Mouse (Mus musculus) stomach, embryonic 15.5 days (tissue): ENCODE measurements at regions not wholly inside any gene's neighbourhood (a gene's known extent, or its start where the extent isn't known, plus 50 kb on each side); places are given as distances from the start of the nearest gene placed in this dataset.

Experiments used
- ATAC-seq: fragments of 200-750 bp; cut with Nextera tagmentation; 2 replicates; pipeline ENCODE4 v1.8.0; 2017; ENCODE audit warnings: low read depth, moderate number of reproducible peaks, moderate TSS enrichment; ENCODE audit not compliant: insufficient read depth, low FRiP score
- H3K27ac ChIP-seq: fragments of 300-500 bp; sonication (generic); 2 replicates; pipeline ENCODE4 v1.5.1; 2015; ENCODE audit warnings: mild to moderate bottlenecking, inconsistent platforms
- H3K27me3 ChIP-seq: fragments of 300-500 bp; sonication (generic); replicated peaks from 2 replicates; pipeline ENCODE4 v1.6.1; 2015; ENCODE audit warnings: inconsistent platforms
- H3K36me3 ChIP-seq: fragments of 300-500 bp; sonication (generic); 2 replicates; pipeline ENCODE4 v1.6.1; 2015; ENCODE audit warnings: inconsistent platforms
- H3K4me1 ChIP-seq: fragments of 300-500 bp; sonication (generic); 2 replicates; pipeline ENCODE4 v1.6.1; 2015; ENCODE audit warnings: inconsistent platforms
- H3K4me2 ChIP-seq: fragments of 300-500 bp; sonication (generic); 2 replicates; pipeline ENCODE4 v1.6.1; 2015; ENCODE audit warnings: mild to moderate bottlenecking, inconsistent platforms
- H3K4me3 ChIP-seq: fragments of 300-500 bp; sonication (generic); replicated peaks from 2 replicates; pipeline ENCODE4 v1.5.1; 2015; ENCODE audit warnings: inconsistent platforms
- H3K9ac ChIP-seq: fragments of 300-500 bp; sonication (generic); 2 replicates; pipeline ENCODE4 v1.6.1; 2015; ENCODE audit warnings: inconsistent platforms
- H3K9me3 ChIP-seq: fragments of 300-500 bp; sonication (generic); 2 replicates; pipeline ENCODE4 v1.6.1; 2016; ENCODE audit warnings: inconsistent platforms
- WGBS: fragments of 180-500 bp; shearing (Covaris S2); methylation state at CpG from one replicate; pipeline ENCODE4 v1.1.7; 2015; 5-methylcytosine and 5-hydroxymethylcytosine counted together

GRCm38 (mm10) chr5:149909971-149910370 lies 108.5 kb upstream of the Rxfp2 start:
- Histone ChIP-seq H3K27me3 (no peaks in the 10 kb centered on the region), H3K27ac (no peak overlapping the region), H3K36me3 (no peaks in the 10 kb centered on the region), H3K4me3 (no peak overlapping the region), H3K9ac (no peak overlapping the region), H3K4me1 (0 out of 2 replicates have a peak, but pooled peaks cover 3% of the 10 kb centered on the region), H3K4me2 (no peak overlapping the region), H3K9me3 (no peaks in the 10 kb centered on the region)
- 34% methylated on average over 8 of the region's 8 CpGs for WGBS
- ATAC-seq, result no peak

GRCm38 (mm10) chr5:149911968-149912367 lies 106.5 kb upstream of the Rxfp2 start:
- H3K4me1 ChIP-seq, result 0 out of 2 replicates have a peak, but pooled peaks cover 3% of the 10 kb centered on the region
- H3K27ac ChIP-seq, result no peak overlapping the region
- no peaks in the 10 kb centered on the region for H3K9me3 ChIP-seq
- ATAC-seq, result no peak
- no peak overlapping the region for H3K4me3 ChIP-seq
- no peaks in the 10 kb centered on the region for H3K27me3 ChIP-seq
- no peak overlapping the region for H3K9ac ChIP-seq
- 84% methylated on average over 8 of the region's 8 CpGs for WGBS
- H3K36me3 ChIP-seq, result no peaks in the 10 kb centered on the region
- no peak overlapping the region for H3K4me2 ChIP-seq

- no peak overlapping the region for H3K27ac ChIP-seq
- no peak overlapping the region for H3K4me2 ChIP-seq
- H3K4me3 ChIP-seq, result no peak overlapping the region
- H3K9me3 ChIP-seq, result no peaks in the 10 kb centered on the region
- ATAC-seq, result no peak
- H3K27me3 ChIP-seq, result no peaks in the 10 kb centered on the region
- no peaks in the 10 kb centered on the region for H3K36me3 ChIP-seq
- H3K9ac ChIP-seq, result no peak overlapping the region
- H3K4me1 ChIP-seq, result no peaks in the 10 kb centered on the region
Measured at GRCm38 (mm10) chr5:149915761-149916160, 102.7 kb upstream of the Rxfp2 start.

- no peaks in the 10 kb centered on the region for H3K4me1 ChIP-seq
- H3K4me2 ChIP-seq, result no peak overlapping the region
- 27% methylated on average over 3 of the region's 3 CpGs for WGBS
- H3K9me3 ChIP-seq, result no peaks in the 10 kb centered on the region
- H3K4me3 ChIP-seq, result no peak overlapping the region
- H3K27ac ChIP-seq, result no peak overlapping the region
- H3K9ac ChIP-seq, result no peak overlapping the region
- no peaks in the 10 kb centered on the region for H3K36me3 ChIP-seq
- no peak for ATAC-seq
- no peaks in the 10 kb centered on the region for H3K27me3 ChIP-seq
Measured at GRCm38 (mm10) chr5:149917374-149917773, 101.1 kb upstream of the Rxfp2 start.

GRCm38 (mm10) chr5:149919097-149919496 lies 99.4 kb upstream of the Rxfp2 start:
- Histone ChIP-seq H3K9me3 (no peaks in the 10 kb centered on the region), H3K4me1 (no peaks in the 10 kb centered on the region), H3K9ac (no peak overlapping the region), H3K36me3 (no peaks in the 10 kb centered on the region), H3K27me3 (no peaks in the 10 kb centered on the region), H3K27ac (no peak overlapping the region), H3K4me2 (no peak overlapping the region), H3K4me3 (no peak overlapping the region)
- 42% methylated on average over 4 of the region's 4 CpGs for WGBS
- no peak for ATAC-seq

GRCm38 (mm10) chr5:149920326-149920725 lies 98.1 kb upstream of the Rxfp2 start:
- no peaks in the 10 kb centered on the region for H3K4me1 ChIP-seq
- H3K36me3 ChIP-seq, result no peaks in the 10 kb centered on the region
- H3K4me2 ChIP-seq, result no peak overlapping the region
- no peak overlapping the region for H3K9ac ChIP-seq
- no peaks in the 10 kb centered on the region for H3K27me3 ChIP-seq
- WGBS, result 85% methylated on average over 4 of the region's 4 CpGs
- H3K4me3 ChIP-seq, result no peak overlapping the region
- H3K27ac ChIP-seq, result no peak overlapping the region
- no peaks in the 10 kb centered on the region for H3K9me3 ChIP-seq
- no peak for ATAC-seq

- Histone ChIP-seq H3K9ac (no peak overlapping the region), H3K27me3 (no peaks in the 10 kb centered on the region), H3K36me3 (no peaks in the 10 kb centered on the region), H3K4me3 (no peak overlapping the region), H3K27ac (no peak overlapping the region), H3K4me1 (no peaks in the 10 kb centered on the region), H3K4me2 (no peak overlapping the region), H3K9me3 (no peaks in the 10 kb centered on the region)
- no peak for ATAC-seq
- 89% methylated on average over 10 of the region's 10 CpGs for WGBS
Measured at GRCm38 (mm10) chr5:149924501-149924900, 94.0 kb upstream of the Rxfp2 start.

- Histone ChIP-seq H3K36me3 (no peaks in the 10 kb centered on the region), H3K9me3 (no peaks in the 10 kb centered on the region), H3K27me3 (no peaks in the 10 kb centered on the region), H3K27ac (no peak overlapping the region), H3K4me3 (no peak overlapping the region), H3K9ac (no peak overlapping the region), H3K4me2 (no peak overlapping the region), H3K4me1 (no peaks in the 10 kb centered on the region)
- WGBS, result 46% methylated on average over 2 of the region's 2 CpGs
- no peak for ATAC-seq
Measured at GRCm38 (mm10) chr5:149926786-149927185, 91.7 kb upstream of the Rxfp2 start.

GRCm38 (mm10) chr5:149931574-149932161 lies 86.8 kb upstream of the Rxfp2 start:
- ATAC-seq, result no peak
- H3K36me3 ChIP-seq, result no peaks in the 10 kb centered on the region
- 64% methylated on average over 9 of the region's 9 CpGs for WGBS
- no peaks in the 10 kb centered on the region for H3K9me3 ChIP-seq
- no peak overlapping the region for H3K27ac ChIP-seq
- no peak overlapping the region for H3K9ac ChIP-seq
- H3K4me3 ChIP-seq, result no peak overlapping the region
- no peak overlapping the region for H3K4me2 ChIP-seq
- no peaks in the 10 kb centered on the region for H3K27me3 ChIP-seq
- no peaks in the 10 kb centered on the region for H3K4me1 ChIP-seq

GRCm38 (mm10) chr5:149932220-149932619 lies 86.3 kb upstream of the Rxfp2 start:
- no peak overlapping the region for H3K4me3 ChIP-seq
- H3K4me2 ChIP-seq, result no peak overlapping the region
- H3K4me1 ChIP-seq, result no peaks in the 10 kb centered on the region
- H3K36me3 ChIP-seq, result no peaks in the 10 kb centered on the region
- H3K9ac ChIP-seq, result no peak overlapping the region
- no peak for ATAC-seq
- WGBS, result 63% methylated on average over 4 of the region's 4 CpGs
- H3K9me3 ChIP-seq, result no peaks in the 10 kb centered on the region
- no peak overlapping the region for H3K27ac ChIP-seq
- no peaks in the 10 kb centered on the region for H3K27me3 ChIP-seq

- Histone ChIP-seq H3K4me2 (no peak overlapping the region), H3K27ac (no peak overlapping the region), H3K27me3 (no peaks in the 10 kb centered on the region), H3K4me3 (no peak overlapping the region), H3K36me3 (no peaks in the 10 kb centered on the region), H3K9ac (no peak overlapping the region), H3K9me3 (no peaks in the 10 kb centered on the region), H3K4me1 (no peaks in the 10 kb centered on the region)
- ATAC-seq, result no peak
Measured at GRCm38 (mm10) chr5:149945651-149946050, 72.8 kb upstream of the Rxfp2 start.

GRCm38 (mm10) chr5:149947491-149947890 lies 71.0 kb upstream of the Rxfp2 start:
- WGBS, result 60% methylated on average over 2 of the region's 2 CpGs
- Histone ChIP-seq H3K9me3 (no peaks in the 10 kb centered on the region), H3K27me3 (no peaks in the 10 kb centered on the region), H3K9ac (no peak overlapping the region), H3K27ac (no peak overlapping the region), H3K4me2 (no peak overlapping the region), H3K36me3 (no peaks in the 10 kb centered on the region), H3K4me3 (no peak overlapping the region), H3K4me1 (no peaks in the 10 kb centered on the region)
- ATAC-seq, result no peak

GRCm38 (mm10) chr5:149956931-149957330 lies 61.5 kb upstream of the Rxfp2 start:
- no peaks in the 10 kb centered on the region for H3K9me3 ChIP-seq
- no peak for ATAC-seq
- 90% methylated on average over 4 of the region's 4 CpGs for WGBS
- H3K27me3 ChIP-seq, result no peaks in the 10 kb centered on the region
- no peak overlapping the region for H3K4me3 ChIP-seq
- H3K4me2 ChIP-seq, result no peak overlapping the region
- H3K4me1 ChIP-seq, result no peaks in the 10 kb centered on the region
- no peaks in the 10 kb centered on the region for H3K36me3 ChIP-seq
- H3K27ac ChIP-seq, result no peak overlapping the region
- H3K9ac ChIP-seq, result no peak overlapping the region
